Mouse (Mus musculus): ENCODE data around the gene Taldo1. TPM values are rescaled to one million over a fixed set of nuclear protein-coding genes. Genes with fewer than 3 reads are reported as not detected.

The Taldo1 gene
- polyA plus RNA-seq, 1 experiment from 2014 or later, result 288 TPM

DNA sequence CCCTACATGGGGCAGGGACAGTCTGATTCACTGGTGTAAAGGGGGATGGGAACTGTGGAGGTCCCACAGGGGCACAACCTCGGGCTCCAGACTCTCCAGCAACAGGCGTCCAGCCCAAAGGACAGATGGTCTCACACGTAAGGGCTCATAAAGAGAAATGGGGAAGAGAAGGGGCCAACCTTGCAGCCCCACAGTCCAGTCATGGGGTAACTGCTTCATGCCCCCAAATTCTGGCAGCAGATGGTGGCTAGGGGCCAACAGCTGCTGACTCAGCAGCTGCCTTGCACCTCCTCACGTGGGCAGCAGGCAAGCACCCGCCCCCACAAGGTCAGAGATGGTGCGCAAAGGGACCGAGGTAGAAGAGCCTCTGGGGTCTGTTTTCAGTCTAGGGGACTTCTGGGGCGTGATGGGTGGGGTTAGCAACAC lies 40.2 kb downstream of the Taldo1 start:
- no peaks in the 10 kb centered on the region for H3K9me3 ChIP-seq (replicated peaks; ENCODE audit: control insufficient read depth, low read length)
- no peak overlapping the region for H3K9ac ChIP-seq (ENCODE audit: low read depth, low read length)
- 0 out of 2 replicates have a peak, but pooled peaks cover 8% of the 10 kb centered on the region for H3K36me3 ChIP-seq (ENCODE audit: control insufficient read depth, insufficient read depth, low read length)
- H3K4me3 ChIP-seq (ENCODE audit: low read depth, low read length), result no peak overlapping the region
- 85% methylated on average over 8 of the region's 8 CpGs for WGBS (ENCODE audit: insufficient replicate concordance)
- no peaks in the 10 kb centered on the region for H3K27me3 ChIP-seq (ENCODE audit: control insufficient read depth, insufficient read depth, low read length)
- H3K4me1 ChIP-seq (ENCODE audit: control insufficient read depth, insufficient read depth, low read length), result peaks cover 41% of the 10 kb centered on the region
- H3K27ac ChIP-seq (ENCODE audit: low read depth, low read length), result no peak overlapping the region
- no peak for ATAC-seq (replicated peaks; ENCODE audit: insufficient number of reproducible peaks, low FRiP score, low TSS enrichment)
- no peak overlapping the region for H3K4me2 ChIP-seq

DNA sequence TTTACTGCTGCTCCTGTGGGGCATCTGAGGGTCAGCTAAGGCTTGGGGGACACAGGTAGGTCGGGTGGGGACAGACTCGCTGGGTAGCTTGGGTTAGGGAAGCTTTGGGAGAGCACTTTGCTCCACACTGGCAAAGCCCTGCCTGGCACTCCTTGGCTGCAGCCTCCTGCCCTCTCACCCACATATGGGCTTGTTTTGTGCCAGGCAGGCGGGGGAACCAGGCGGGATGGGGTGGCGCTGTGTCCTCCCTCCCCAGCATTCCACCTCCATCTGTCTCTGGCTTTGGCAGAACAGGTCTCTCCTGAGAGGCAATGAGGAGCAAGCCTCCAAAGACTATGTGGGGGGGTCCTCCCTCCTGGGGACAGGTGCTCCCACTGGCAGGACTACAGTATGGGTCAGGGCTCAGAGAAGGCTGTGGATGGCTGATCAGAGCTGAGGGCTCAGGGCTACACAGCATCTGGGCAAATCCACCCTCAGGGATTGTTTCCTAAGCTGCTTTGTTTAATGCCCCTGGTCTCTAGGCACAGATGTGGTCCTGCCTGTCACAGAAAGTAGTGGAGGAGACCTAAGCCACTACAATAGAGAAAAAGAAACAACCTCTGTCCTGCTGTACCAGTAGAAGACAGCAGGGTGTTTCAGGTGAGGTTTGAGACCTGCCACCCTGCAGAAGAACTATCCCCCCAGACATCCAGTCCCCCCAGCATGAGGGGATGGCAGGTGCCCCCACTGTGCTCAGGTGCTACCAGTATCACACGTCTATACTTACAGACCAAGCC lies 40.9 kb downstream of the Taldo1 start:
- Histone ChIP-seq H3K4me3 (ENCODE audit: low read depth, low read length) (no peak overlapping the region), H3K36me3 (ENCODE audit: control insufficient read depth, insufficient read depth, low read length) (0 out of 2 replicates have a peak, but pooled peaks cover 8% of the 10 kb centered on the region), H3K9ac (ENCODE audit: low read depth, low read length) (no peak overlapping the region), H3K4me1 (ENCODE audit: control insufficient read depth, insufficient read depth, low read length) (peaks cover 41% of the 10 kb centered on the region), H3K9me3 (replicated peaks; ENCODE audit: control insufficient read depth, low read length) (no peaks in the 10 kb centered on the region), H3K4me2 (no peak overlapping the region), H3K27me3 (ENCODE audit: control insufficient read depth, insufficient read depth, low read length) (no peaks in the 10 kb centered on the region), H3K27ac (ENCODE audit: low read depth, low read length) (no peak overlapping the region)
- no peak for ATAC-seq (replicated peaks; ENCODE audit: insufficient number of reproducible peaks, low FRiP score, low TSS enrichment)
- 83% methylated on average over 6 of the region's 6 CpGs for WGBS (ENCODE audit: insufficient replicate concordance)

DNA sequence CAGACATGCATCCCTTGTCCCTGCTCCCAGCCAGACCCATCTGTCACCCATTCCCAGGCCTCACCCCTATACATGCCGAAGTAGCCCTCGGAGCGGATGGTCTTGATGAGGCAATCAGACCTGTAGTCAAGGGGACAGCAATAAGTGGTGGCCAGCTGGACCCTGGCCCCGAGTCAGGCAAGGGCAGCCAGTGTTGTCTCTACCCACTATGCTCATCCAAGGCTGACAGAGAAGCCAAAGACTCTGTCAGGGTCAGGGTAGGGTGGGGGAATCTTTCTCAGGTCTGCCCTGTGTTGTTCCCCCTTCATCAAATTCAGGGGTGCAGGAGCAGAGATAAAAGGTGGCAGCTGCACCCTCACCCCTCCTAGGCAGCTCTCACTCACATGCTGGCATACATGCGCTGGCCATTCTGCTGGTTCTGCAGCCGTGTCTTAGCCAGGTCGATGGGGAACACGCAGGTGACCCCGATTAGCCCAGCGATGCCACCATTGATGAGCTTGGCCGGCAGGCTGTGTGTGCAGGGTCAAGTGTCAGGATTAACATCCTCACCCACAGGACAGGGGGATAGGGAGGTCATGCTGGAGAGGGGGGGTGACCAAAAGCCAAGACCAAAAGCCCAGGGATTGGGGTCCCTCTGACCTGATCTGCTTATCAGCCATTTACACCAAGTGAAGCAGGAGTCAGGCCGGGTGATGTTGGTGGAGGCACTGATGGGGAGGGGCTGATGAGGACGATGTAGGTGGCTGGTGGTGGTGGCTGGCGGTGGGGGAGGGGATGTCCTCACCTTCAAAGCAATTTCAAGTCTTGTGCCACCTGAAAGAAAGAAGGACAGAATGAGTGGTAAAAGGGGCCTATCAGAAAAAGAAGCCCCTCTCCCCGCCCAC lies 41.8 kb downstream of the Taldo1 start:
- Histone ChIP-seq H3K4me2 (peak overlapping the region; percentile 80), H3K9me3 (replicated peaks; ENCODE audit: control insufficient read depth, low read length) (no peaks in the 10 kb centered on the region), H3K4me3 (ENCODE audit: low read depth, low read length) (peak overlapping the region; percentile 46), H3K36me3 (ENCODE audit: control insufficient read depth, insufficient read depth, low read length) (0 out of 2 replicates have a peak, but pooled peaks cover 8% of the 10 kb centered on the region), H3K9ac (ENCODE audit: low read depth, low read length) (peak overlapping the region; percentile 65), H3K4me1 (ENCODE audit: control insufficient read depth, insufficient read depth, low read length) (peaks cover 37% of the 10 kb centered on the region), H3K27ac (ENCODE audit: low read depth, low read length) (no peak overlapping the region), H3K27me3 (ENCODE audit: control insufficient read depth, insufficient read depth, low read length) (no peaks in the 10 kb centered on the region)
- 78% methylated on average over 15 of the region's 15 CpGs for WGBS (ENCODE audit: insufficient replicate concordance)
- ATAC-seq (replicated peaks; ENCODE audit: insufficient number of reproducible peaks, low FRiP score, low TSS enrichment), result no peak

DNA sequence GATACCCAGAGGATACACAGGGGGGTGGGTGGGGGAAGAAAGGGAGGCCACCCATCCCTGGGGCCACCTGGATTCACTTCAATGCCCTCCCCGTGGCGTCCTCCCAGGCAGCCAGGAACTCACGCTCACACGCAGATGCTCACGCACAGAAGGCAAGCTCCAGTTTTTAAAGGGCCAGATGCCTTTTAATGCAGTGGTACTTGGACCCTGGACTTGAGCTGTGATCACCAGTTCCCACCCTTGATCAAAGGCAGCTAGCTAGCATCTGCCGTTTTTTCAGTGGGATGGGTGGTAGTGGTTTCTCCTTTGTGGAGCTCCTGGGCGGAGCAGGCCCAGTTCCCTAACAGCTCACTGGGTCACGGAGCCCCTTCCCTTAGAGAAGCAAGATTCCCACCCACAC lies 42.5 kb downstream of the Taldo1 start:
- H3K9ac ChIP-seq (ENCODE audit: low read depth, low read length), result peak overlapping the region; percentile 65
- H3K4me1 ChIP-seq (ENCODE audit: control insufficient read depth, insufficient read depth, low read length), result peaks cover 32% of the 10 kb centered on the region
- no peak for ATAC-seq (replicated peaks; ENCODE audit: insufficient number of reproducible peaks, low FRiP score, low TSS enrichment)
- peak overlapping the region; percentile 46 for H3K4me3 ChIP-seq (ENCODE audit: low read depth, low read length)
- H3K27ac ChIP-seq (ENCODE audit: low read depth, low read length), result 0 out of 2 replicates have a peak overlapping the region, but pooled peaks have one; percentile 22
- no peaks in the 10 kb centered on the region for H3K27me3 ChIP-seq (ENCODE audit: control insufficient read depth, insufficient read depth, low read length)
- peaks cover 11% of the 10 kb centered on the region; the same call in 1 of the 2 replicates for H3K36me3 ChIP-seq (ENCODE audit: control insufficient read depth, insufficient read depth, low read length)
- no peaks in the 10 kb centered on the region for H3K9me3 ChIP-seq (replicated peaks; ENCODE audit: control insufficient read depth, low read length)
- 14% methylated on average over 8 of the region's 8 CpGs for WGBS (ENCODE audit: insufficient replicate concordance)
- H3K4me2 ChIP-seq, result peak overlapping the region; percentile 80

DNA sequence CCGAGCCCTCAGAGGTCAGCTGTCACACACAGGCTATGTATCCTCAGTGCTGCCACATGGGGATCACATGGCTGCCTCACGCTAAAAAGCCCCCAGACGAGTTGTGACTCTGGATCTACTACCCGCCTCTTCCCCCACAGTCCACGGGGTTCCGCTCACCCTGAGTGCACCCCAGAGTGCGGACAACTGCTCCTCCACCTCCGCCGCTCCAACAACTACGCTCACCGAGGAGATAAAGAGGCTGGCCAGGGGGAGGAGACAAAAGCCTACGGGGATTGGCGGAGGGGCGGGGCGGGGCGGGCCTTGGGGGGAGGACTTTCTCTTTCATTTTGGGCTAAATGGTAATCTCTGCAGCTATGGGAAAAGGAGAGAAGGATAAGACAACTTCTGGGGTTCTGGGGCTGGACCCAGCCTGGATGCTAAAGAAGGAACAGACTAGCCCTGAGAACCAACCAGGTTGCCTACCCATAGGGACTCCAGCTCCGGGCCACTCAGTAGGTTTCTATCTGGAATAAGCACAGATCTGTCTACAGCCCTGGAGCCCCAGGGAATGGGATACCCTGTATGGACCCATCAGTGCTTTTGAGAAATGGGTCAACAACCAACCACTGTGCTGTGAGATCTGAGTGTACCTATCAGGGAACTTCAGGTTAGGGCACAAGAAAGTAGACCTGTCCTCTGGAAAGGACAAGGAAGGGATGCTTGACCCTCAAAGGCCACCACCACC lies 43.3 kb downstream of the Taldo1 start:
- peak overlapping the region; percentile 65 for H3K9ac ChIP-seq (ENCODE audit: low read depth, low read length)
- H3K27ac ChIP-seq (ENCODE audit: low read depth, low read length), result 0 out of 2 replicates have a peak overlapping the region, but pooled peaks have one; percentile 22
- H3K36me3 ChIP-seq (ENCODE audit: control insufficient read depth, insufficient read depth, low read length), result peaks cover 12% of the 10 kb centered on the region; the same call in 1 of the 2 replicates
- H3K4me3 ChIP-seq (ENCODE audit: low read depth, low read length), result peak overlapping the region; percentile 46
- no peaks in the 10 kb centered on the region for H3K9me3 ChIP-seq (replicated peaks; ENCODE audit: control insufficient read depth, low read length)
- H3K4me1 ChIP-seq (ENCODE audit: control insufficient read depth, insufficient read depth, low read length), result peaks cover 28% of the 10 kb centered on the region
- no peaks in the 10 kb centered on the region for H3K27me3 ChIP-seq (ENCODE audit: control insufficient read depth, insufficient read depth, low read length)
- H3K4me2 ChIP-seq, result peak overlapping the region; percentile 80
- ATAC-seq (replicated peaks; ENCODE audit: insufficient number of reproducible peaks, low FRiP score, low TSS enrichment), result 0 out of 2 replicates have a peak, but pooled peaks have one; percentile 35
- 5% methylated on average over 17 of the region's 17 CpGs for WGBS (ENCODE audit: insufficient replicate concordance)

DNA sequence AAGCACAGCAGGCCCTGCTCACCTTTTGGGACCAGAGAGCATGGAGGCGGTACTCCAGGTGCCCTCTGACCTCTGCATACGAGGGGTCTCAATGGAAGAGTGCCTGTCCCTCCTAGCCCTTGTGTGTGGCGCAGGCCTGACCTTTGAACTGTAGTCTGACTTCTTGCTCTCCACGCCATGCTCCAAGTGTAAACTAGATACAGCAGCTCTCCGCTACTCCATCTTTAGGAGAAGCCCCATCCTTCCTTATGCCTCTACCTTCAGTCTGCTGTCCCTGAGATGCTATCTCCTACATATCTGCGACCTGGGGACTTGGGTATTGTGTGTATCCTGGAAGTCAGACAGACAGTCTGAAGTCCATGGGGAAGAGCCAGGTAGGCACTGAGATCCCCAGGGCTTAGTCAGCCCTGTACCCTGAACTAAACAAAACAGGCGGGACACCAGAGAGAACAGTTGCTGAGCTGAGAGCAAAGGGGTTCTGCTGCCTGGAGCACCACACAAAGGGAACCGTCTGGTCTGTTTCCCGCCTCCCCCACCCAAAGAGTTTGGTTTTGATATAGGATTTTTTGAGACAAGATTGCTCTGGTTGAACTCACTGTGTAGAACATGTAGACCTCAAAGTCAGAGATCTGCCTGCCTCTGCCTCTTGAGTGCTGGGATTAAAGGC lies 44.0 kb downstream of the Taldo1 start:
- no peak for ATAC-seq (replicated peaks; ENCODE audit: insufficient number of reproducible peaks, low FRiP score, low TSS enrichment)
- 79% methylated on average over 9 of the region's 9 CpGs for WGBS (ENCODE audit: insufficient replicate concordance)
- Histone ChIP-seq H3K4me2 (peak overlapping the region; percentile 80), H3K27me3 (ENCODE audit: control insufficient read depth, insufficient read depth, low read length) (no peaks in the 10 kb centered on the region), H3K36me3 (ENCODE audit: control insufficient read depth, insufficient read depth, low read length) (peaks cover 10% of the 10 kb centered on the region; the same call in 1 of the 2 replicates), H3K9ac (ENCODE audit: low read depth, low read length) (no peak overlapping the region), H3K4me1 (ENCODE audit: control insufficient read depth, insufficient read depth, low read length) (peaks cover 30% of the 10 kb centered on the region), H3K27ac (ENCODE audit: low read depth, low read length) (no peak overlapping the region), H3K9me3 (replicated peaks; ENCODE audit: control insufficient read depth, low read length) (no peaks in the 10 kb centered on the region), H3K4me3 (ENCODE audit: low read depth, low read length) (no peak overlapping the region)

DNA sequence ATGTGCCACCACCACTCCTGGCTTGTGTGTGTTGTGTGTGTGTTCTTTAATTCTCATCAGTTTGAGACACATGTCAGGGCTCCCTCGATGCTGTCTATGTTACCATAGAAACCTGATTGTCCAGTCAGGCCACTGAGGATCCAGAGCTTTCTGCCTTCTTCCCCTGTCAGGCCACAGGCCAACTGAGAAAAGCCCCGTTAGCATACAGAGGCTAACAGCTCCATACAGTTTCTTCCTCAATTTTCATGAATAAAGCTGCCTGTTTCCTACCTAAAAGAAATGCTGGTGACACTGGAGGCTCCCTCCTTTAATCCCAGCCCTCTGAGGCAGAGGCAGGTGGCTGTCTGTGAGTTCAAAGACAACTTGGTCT lies 44.5 kb downstream of the Taldo1 start:
- Histone ChIP-seq H3K36me3 (ENCODE audit: control insufficient read depth, insufficient read depth, low read length) (peaks cover 10% of the 10 kb centered on the region; the same call in 1 of the 2 replicates), H3K9me3 (replicated peaks; ENCODE audit: control insufficient read depth, low read length) (no peaks in the 10 kb centered on the region), H3K4me1 (ENCODE audit: control insufficient read depth, insufficient read depth, low read length) (peaks cover 32% of the 10 kb centered on the region), H3K4me2 (peak overlapping the region; percentile 95), H3K27me3 (ENCODE audit: control insufficient read depth, insufficient read depth, low read length) (no peaks in the 10 kb centered on the region), H3K27ac (ENCODE audit: low read depth, low read length) (no peak overlapping the region), H3K4me3 (ENCODE audit: low read depth, low read length) (peak overlapping the region; percentile 66), H3K9ac (ENCODE audit: low read depth, low read length) (peak overlapping the region; percentile 76)
- ATAC-seq (replicated peaks; ENCODE audit: insufficient number of reproducible peaks, low FRiP score, low TSS enrichment), result no peak
- 71% methylated on average over 2 of the region's 2 CpGs for WGBS (ENCODE audit: insufficient replicate concordance)
